Mouse (Mus musculus) erythroblast, embryonic 14.5 days (primary cell): ENCODE results near the gene Gpr176.

Source experiments
- GATA1 ChIP-seq: IDR thresholded peaks from 2 replicates; pipeline ENCODE4 v1.6.1; 2012; ENCODE audit warnings: low read length, inconsistent platforms, mixed read lengths
- TAL1 ChIP-seq: IDR thresholded peaks from 3 replicates; pipeline ENCODE4 v1.6.1; 2012; ENCODE audit warnings: low read length, inconsistent platforms, mixed read lengths

DNA sequence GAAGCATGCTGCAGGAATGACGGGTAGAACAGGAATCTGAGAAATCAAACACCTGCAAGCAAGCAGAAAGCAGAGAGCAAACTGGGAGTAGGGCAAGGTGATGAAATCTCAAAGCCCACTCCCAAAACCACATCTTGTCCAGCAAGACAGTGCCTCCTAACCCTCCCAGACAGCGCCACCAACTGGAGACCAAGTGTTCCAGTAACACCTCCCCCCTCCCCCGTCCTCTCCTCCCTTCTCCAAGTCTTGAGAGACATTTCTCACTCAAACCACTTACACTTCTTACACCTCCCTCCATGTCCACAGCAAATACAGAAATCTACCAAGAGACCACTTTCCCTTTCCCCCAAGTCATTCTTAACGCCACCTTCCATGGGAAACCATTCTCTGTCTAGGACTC lies 51.4 kb downstream of the Gpr176 start:
- no peak for TF ChIP-seq GATA1
- no peak for TF ChIP-seq TAL1
